Mouse (Mus musculus): ENCODE results near the gene Tubgcp6.

Tubgcp6 gene

GRCm38 (mm10) chr15:89141905-89142304 is 19.0 kb upstream of the Tubgcp6 start:
- DNase-seq (ENCODE audit: low spot score), result no peak

GRCm38 (mm10) chr15:89141443-89141842 is 18.5 kb upstream of the Tubgcp6 start:
- DNase-seq (ENCODE audit: low spot score), result no peak

GRCm38 (mm10) chr15:89140659-89141252 is 17.8 kb upstream of the Tubgcp6 start, which contains the start of gene Mapk12:
Gene Mapk12 (minus strand): TSS chr15:89140703.
- peak; percentile 52 for DNase-seq (ENCODE audit: low spot score)

GRCm38 (mm10) chr15:89140048-89140658 is 17.2 kb upstream of the Tubgcp6 start:
- peak; percentile 71 for DNase-seq (ENCODE audit: low spot score)

GRCm38 (mm10) chr15:89138531-89138930 is 15.6 kb upstream of the Tubgcp6 start:
- no peak for DNase-seq (ENCODE audit: low spot score)

GRCm38 (mm10) chr15:89138046-89138405 is 15.1 kb upstream of the Tubgcp6 start:
- no peak for DNase-seq (ENCODE audit: low spot score)

- DNase-seq (ENCODE audit: low spot score), result no peak
Measured at GRCm38 (mm10) chr15:89137378-89138045, 14.6 kb upstream of the Tubgcp6 start.

GRCm38 (mm10) chr15:89136461-89137155 is 13.7 kb upstream of the Tubgcp6 start:
- DNase-seq (ENCODE audit: low spot score), result no peak

GRCm38 (mm10) chr15:89131316-89131715 is 8.4 kb upstream of the Tubgcp6 start:
- no peak for DNase-seq (ENCODE audit: low spot score)

GRCm38 (mm10) chr15:89130245-89130644 is 7.3 kb upstream of the Tubgcp6 start:
- no peak for DNase-seq (ENCODE audit: low spot score)

- DNase-seq (ENCODE audit: low spot score), result peak; percentile 77
Measured at GRCm38 (mm10) chr15:89128382-89129350, 5.8 kb upstream of the Tubgcp6 start, which contains the start of gene Hdac10. Gene Hdac10 (minus strand): TSS chr15:89128700.

- DNase-seq (ENCODE audit: low spot score), result no peak
Measured at GRCm38 (mm10) chr15:89127364-89127940, 4.5 kb upstream of the Tubgcp6 start.

GRCm38 (mm10) chr15:89126622-89127021 is 3.7 kb upstream of the Tubgcp6 start:
- DNase-seq (ENCODE audit: low spot score), result no peak

GRCm38 (mm10) chr15:89125351-89125750 is 2.4 kb upstream of the Tubgcp6 start:
- DNase-seq (ENCODE audit: low spot score), result no peak

- no peak for DNase-seq (ENCODE audit: low spot score)
Measured at GRCm38 (mm10) chr15:89124312-89124711, 1.4 kb upstream of the Tubgcp6 start.

- no peak for DNase-seq (ENCODE audit: low spot score)
Measured at GRCm38 (mm10) chr15:89123595-89123994, 683 bp upstream of the Tubgcp6 start.

GRCm38 (mm10) chr15:89118007-89118406 is 4.9 kb downstream of the Tubgcp6 start:
- DNase-seq (ENCODE audit: low spot score), result no peak

GRCm38 (mm10) chr15:89110147-89110546 is 12.8 kb downstream of the Tubgcp6 start:
- no peak for DNase-seq (ENCODE audit: low spot score)

- no peak for DNase-seq (ENCODE audit: low spot score)
Measured at GRCm38 (mm10) chr15:89106976-89107375, 15.9 kb downstream of the Tubgcp6 start.

GRCm38 (mm10) chr15:89106073-89106472 is 16.8 kb downstream of the Tubgcp6 start:
- no peak for DNase-seq (ENCODE audit: low spot score)

GRCm38 (mm10) chr15:89104425-89104824 is 18.5 kb downstream of the Tubgcp6 start:
- DNase-seq (ENCODE audit: low spot score), result no peak

Data from urinary bladder, postnatal 25 days (tissue).